Mouse (Mus musculus) cerebellum, adult 18-20 months (tissue): Measurements from ENCODE around the gene Tnrc18.

Experiments used
- DNase-seq, 2 experiments: peaks; one replicate each; pipeline ENCODE4 v3.0.0; 2021

Tnrc18 gene

GRCm38 (mm10) chr5:142807661-142808060 lies 9.8 kb downstream of the Tnrc18 start:
- DNase-seq = no peak

GRCm38 (mm10) chr5:142803746-142804145 lies 13.7 kb downstream of the Tnrc18 start:
- DNase-seq = no peak

- DNase-seq = no peak
These were observed 14.6 kb downstream of the Tnrc18 start for GRCm38 (mm10) chr5:142802884-142803283.

GRCm38 (mm10) chr5:142801977-142802376 lies 15.5 kb downstream of the Tnrc18 start:
- no peak for DNase-seq

GRCm38 (mm10) chr5:142800656-142801055 lies 16.8 kb downstream of the Tnrc18 start:
- no peak for DNase-seq

- no peak for DNase-seq
These were observed 17.3 kb downstream of the Tnrc18 start for GRCm38 (mm10) chr5:142800198-142800597.

- no peak for DNase-seq
These were observed 18.2 kb downstream of the Tnrc18 start for GRCm38 (mm10) chr5:142799259-142799658.

- DNase-seq = no peak
These were observed 19.3 kb downstream of the Tnrc18 start for GRCm38 (mm10) chr5:142798190-142798589.

- DNase-seq = no peak
These were observed 19.8 kb downstream of the Tnrc18 start for GRCm38 (mm10) chr5:142797620-142798019.

GRCm38 (mm10) chr5:142796921-142797320 lies 20.5 kb downstream of the Tnrc18 start:
- no peak for DNase-seq

GRCm38 (mm10) chr5:142794582-142794981 lies 22.9 kb downstream of the Tnrc18 start:
- no peak for DNase-seq

- DNase-seq = no peak
These were observed 23.3 kb downstream of the Tnrc18 start for GRCm38 (mm10) chr5:142794161-142794560.

GRCm38 (mm10) chr5:142792594-142792993 lies 24.9 kb downstream of the Tnrc18 start:
- DNase-seq = no peak

GRCm38 (mm10) chr5:142788279-142788678 lies 29.2 kb downstream of the Tnrc18 start:
- no peak for DNase-seq

GRCm38 (mm10) chr5:142787304-142787905 lies 30.1 kb downstream of the Tnrc18 start:
- peak; percentile 67 to 69 for DNase-seq

GRCm38 (mm10) chr5:142786709-142787108 lies 30.8 kb downstream of the Tnrc18 start:
- no peak for DNase-seq

GRCm38 (mm10) chr5:142786215-142786614 lies 31.2 kb downstream of the Tnrc18 start:
- no peak for DNase-seq

GRCm38 (mm10) chr5:142783142-142783540 lies 34.3 kb downstream of the Tnrc18 start:
- DNase-seq = no peak

GRCm38 (mm10) chr5:142782459-142783141 lies 34.9 kb downstream of the Tnrc18 start:
- no peak for DNase-seq

- DNase-seq = no peak
These were observed 36.9 kb downstream of the Tnrc18 start for GRCm38 (mm10) chr5:142780579-142780978.

GRCm38 (mm10) chr5:142778871-142779270 lies 38.6 kb downstream of the Tnrc18 start:
- DNase-seq = no peak

GRCm38 (mm10) chr5:142778135-142778534 lies 39.3 kb downstream of the Tnrc18 start:
- no peak for DNase-seq

- no peak for DNase-seq
These were observed 41.4 kb downstream of the Tnrc18 start for GRCm38 (mm10) chr5:142776080-142776479.

- no peak for DNase-seq
These were observed 42.7 kb downstream of the Tnrc18 start for GRCm38 (mm10) chr5:142774771-142775170.

GRCm38 (mm10) chr5:142771964-142772363 lies 45.5 kb downstream of the Tnrc18 start:
- no peak for DNase-seq
